Mouse (Mus musculus) cerebellum, adult 2 months (tissue): ENCODE results near the gene Tns4.

Source experiments
- CTCF ChIP-seq: fragments of 200-500 bp; IDR thresholded peaks from 2 replicates; pipeline ENCODE4 v1.5.1; 2011; ENCODE audit warnings: low read depth, mild to moderate bottlenecking, control low read depth, low read length, moderate library complexity, borderline replicate concordance; ENCODE audit not compliant: insufficient read depth
- POLR2A ChIP-seq: fragments of 200-500 bp; IDR thresholded peaks from 2 replicates; pipeline ENCODE4 v1.6.1; 2011; ENCODE audit warnings: low read length, control low read depth, borderline replicate concordance; ENCODE audit not compliant: insufficient read depth

DNA sequence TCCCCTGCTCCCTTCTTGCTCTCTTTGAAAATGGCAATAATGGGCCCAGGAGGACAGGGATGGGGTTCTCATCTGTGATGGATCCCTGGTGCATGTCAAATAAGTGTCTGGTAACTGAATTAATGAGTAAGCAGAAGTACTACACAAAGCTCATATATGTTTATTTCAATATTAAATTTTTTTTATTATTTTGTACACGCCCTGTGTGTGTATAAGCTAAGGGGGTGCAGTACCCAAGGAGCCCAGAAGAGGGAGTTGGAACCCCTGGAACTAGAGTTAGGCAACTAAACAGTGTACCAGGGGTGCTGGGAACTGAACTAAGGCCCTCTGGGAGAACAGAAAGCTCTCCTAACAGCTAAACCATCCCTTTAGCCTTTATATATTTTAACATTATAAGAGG lies 29.3 kb upstream of the Tns4 start:
- no peak for TF ChIP-seq POLR2A
- no peak for TF ChIP-seq CTCF
